Mouse (Mus musculus): Measurements from ENCODE around the gene Ubac1. TPM values are rescaled to one million over a fixed set of nuclear protein-coding genes. Genes with fewer than 3 reads are reported as not detected.

Gene Ubac1
- polyA plus RNA-seq, 1 experiment, result 78.7 TPM

DNA sequence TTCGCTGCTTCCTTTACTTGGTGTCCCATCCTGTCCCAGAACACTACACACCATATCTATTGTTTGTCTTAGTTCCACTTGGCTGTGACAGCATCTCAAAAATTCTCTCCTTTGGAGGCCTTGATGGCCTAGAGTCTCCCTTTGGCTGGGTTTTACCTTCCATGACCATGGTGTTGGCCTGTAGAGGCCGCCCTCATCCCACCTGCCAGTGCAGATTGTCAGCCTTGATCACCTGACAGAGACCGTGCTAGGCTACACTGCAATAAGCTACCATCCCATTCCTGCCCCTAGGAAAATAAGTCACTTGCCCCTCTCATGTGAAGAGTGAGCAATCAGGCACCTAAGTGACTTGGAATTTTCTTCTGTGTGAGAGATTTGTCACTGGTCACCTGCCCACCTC is 8.7 kb upstream of the Ubac1 start:
- H3K4me1 ChIP-seq (ENCODE audit: control insufficient read depth, insufficient read depth, low read length), result no peaks in the 10 kb centered on the region
- peak; percentile 36; the same call in 1 of the 2 replicates for TF ChIP-seq CTCF (IDR thresholded peaks at IDR 0.05; ENCODE audit: borderline replicate concordance, insufficient read depth, low read length)
- TF ChIP-seq POLR2A (IDR thresholded peaks at IDR 0.05; ENCODE audit: low read depth, low read length), result no peak
- no peak overlapping the region for H3K4me3 ChIP-seq (ENCODE audit: insufficient read depth, low read length)
- no peak overlapping the region for H3K27ac ChIP-seq (ENCODE audit: insufficient read depth, low read length)

- TF ChIP-seq CTCF (IDR thresholded peaks at IDR 0.05; ENCODE audit: borderline replicate concordance, insufficient read depth, low read length) (peak; percentile 47; the same call in 1 of the 2 replicates), POLR2A (IDR thresholded peaks at IDR 0.05; ENCODE audit: low read depth, low read length) (no peak)
- Histone ChIP-seq H3K4me3 (ENCODE audit: insufficient read depth, low read length) (no peak overlapping the region), H3K4me1 (ENCODE audit: control insufficient read depth, insufficient read depth, low read length) (peaks cover 9% of the 10 kb centered on the region)
These were observed 2.9 kb upstream of the Ubac1 start for GRCm38 (mm10) chr2:26024138-26025075.

GRCm38 (mm10) chr2:26022626-26023025 is 1.1 kb upstream of the Ubac1 start:
- H3K4me1 ChIP-seq (ENCODE audit: control insufficient read depth, insufficient read depth, low read length), result peaks cover 9% of the 10 kb centered on the region
- no peak overlapping the region for H3K4me3 ChIP-seq (ENCODE audit: insufficient read depth, low read length)
- TF ChIP-seq POLR2A (IDR thresholded peaks at IDR 0.05; ENCODE audit: low read depth, low read length) (no peak), CTCF (IDR thresholded peaks at IDR 0.05; ENCODE audit: borderline replicate concordance, insufficient read depth, low read length) (no peak)
- no peak overlapping the region for H3K27ac ChIP-seq (ENCODE audit: insufficient read depth, low read length)

More at GRCm38 (mm10) chr2:26024138-26025075, 2.9 kb upstream of the Ubac1 start:
- no peak overlapping the region for H3K27ac ChIP-seq (ENCODE audit: insufficient read depth, low read length)

DNA sequence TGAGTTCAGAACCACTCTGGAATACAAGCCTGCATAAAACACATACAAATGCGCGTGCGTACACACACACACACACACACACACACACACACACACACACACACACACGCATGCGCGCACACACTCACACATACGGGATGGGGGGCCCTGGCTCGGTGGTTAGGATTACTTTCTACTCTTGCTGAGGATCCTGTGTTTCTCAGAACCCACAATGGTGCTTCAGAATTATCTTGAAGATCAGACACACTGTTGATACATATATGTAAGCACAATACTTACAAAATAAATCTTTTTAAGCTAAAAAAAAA is 665 bp upstream of the Ubac1 start:
- Histone ChIP-seq H3K27ac (ENCODE audit: insufficient read depth, low read length) (no peak overlapping the region), H3K4me3 (ENCODE audit: insufficient read depth, low read length) (no peak overlapping the region), H3K4me1 (ENCODE audit: control insufficient read depth, insufficient read depth, low read length) (peaks cover 12% of the 10 kb centered on the region)
- no peak for TF ChIP-seq CTCF (IDR thresholded peaks at IDR 0.05; ENCODE audit: borderline replicate concordance, insufficient read depth, low read length)
- TF ChIP-seq POLR2A (IDR thresholded peaks at IDR 0.05; ENCODE audit: low read depth, low read length), result no peak

- peaks cover 13% of the 10 kb centered on the region for H3K4me1 ChIP-seq (ENCODE audit: control insufficient read depth, insufficient read depth, low read length)
- peak overlapping the region; percentile 77 for H3K27ac ChIP-seq (ENCODE audit: insufficient read depth, low read length)
- TF ChIP-seq CTCF (IDR thresholded peaks at IDR 0.05; ENCODE audit: borderline replicate concordance, insufficient read depth, low read length) (no peak), POLR2A (IDR thresholded peaks at IDR 0.05; ENCODE audit: low read depth, low read length) (peak; percentile 25)
- peak overlapping the region; percentile 82 for H3K4me3 ChIP-seq (ENCODE audit: insufficient read depth, low read length)
These were observed 610 bp downstream of the Ubac1 start for GRCm38 (mm10) chr2:26020714-26021560.

DNA sequence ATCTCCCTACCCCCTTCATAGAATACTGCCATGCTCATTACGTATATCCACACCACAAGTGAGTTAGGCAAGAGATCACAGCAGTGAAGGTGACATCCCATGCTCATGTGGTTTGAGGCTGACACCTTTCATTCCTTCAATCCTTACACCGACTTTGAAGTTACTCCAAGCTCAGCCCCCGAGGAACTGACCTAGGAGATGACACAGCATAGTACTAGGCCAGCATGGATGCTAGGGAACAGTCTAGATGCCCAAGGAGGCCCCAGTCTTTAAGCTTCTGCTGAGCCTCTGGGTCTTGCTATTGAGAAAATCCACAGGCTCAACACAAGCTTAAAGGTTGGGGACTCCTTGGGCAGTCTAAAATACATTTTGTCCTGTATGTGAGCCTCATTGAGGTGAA is 1.6 kb downstream of the Ubac1 start:
- Histone ChIP-seq H3K4me3 (ENCODE audit: insufficient read depth, low read length) (peak overlapping the region; percentile 82), H3K27ac (ENCODE audit: insufficient read depth, low read length) (no peak overlapping the region), H3K4me1 (ENCODE audit: control insufficient read depth, insufficient read depth, low read length) (peaks cover 13% of the 10 kb centered on the region)
- TF ChIP-seq CTCF (IDR thresholded peaks at IDR 0.05; ENCODE audit: borderline replicate concordance, insufficient read depth, low read length) (no peak), POLR2A (IDR thresholded peaks at IDR 0.05; ENCODE audit: low read depth, low read length) (no peak)

GRCm38 (mm10) chr2:26017326-26017725 is 4.2 kb downstream of the Ubac1 start:
- Histone ChIP-seq H3K4me3 (ENCODE audit: insufficient read depth, low read length) (no peak overlapping the region), H3K27ac (ENCODE audit: insufficient read depth, low read length) (no peak overlapping the region), H3K4me1 (ENCODE audit: control insufficient read depth, insufficient read depth, low read length) (peaks cover 13% of the 10 kb centered on the region)
- TF ChIP-seq POLR2A (IDR thresholded peaks at IDR 0.05; ENCODE audit: low read depth, low read length) (no peak), CTCF (IDR thresholded peaks at IDR 0.05; ENCODE audit: borderline replicate concordance, insufficient read depth, low read length) (no peak)

DNA sequence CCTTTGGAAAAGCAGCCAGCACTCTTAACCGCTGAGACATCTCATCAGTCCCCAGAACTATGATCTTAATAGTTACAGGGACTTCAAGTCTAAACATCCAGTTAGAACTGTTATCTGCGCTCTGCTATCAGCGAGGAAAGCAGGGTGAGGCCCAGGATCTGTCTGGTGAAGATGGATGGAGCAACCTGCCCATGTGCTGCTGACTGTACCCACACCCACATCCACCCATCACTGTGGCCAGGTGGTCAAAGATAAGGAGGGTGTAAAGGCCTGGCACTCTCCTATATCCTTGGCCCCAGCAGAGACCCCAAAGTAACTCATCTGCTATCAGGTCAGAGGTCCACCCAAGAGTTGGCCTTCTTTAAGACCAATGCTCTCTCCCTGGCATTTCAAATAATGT is 7.9 kb downstream of the Ubac1 start:
- Histone ChIP-seq H3K27ac (ENCODE audit: insufficient read depth, low read length) (no peak overlapping the region), H3K4me3 (ENCODE audit: insufficient read depth, low read length) (no peak overlapping the region), H3K4me1 (ENCODE audit: control insufficient read depth, insufficient read depth, low read length) (0 out of 2 replicates have a peak, but pooled peaks cover 5% of the 10 kb centered on the region)
- no peak for TF ChIP-seq CTCF (IDR thresholded peaks at IDR 0.05; ENCODE audit: borderline replicate concordance, insufficient read depth, low read length)
- TF ChIP-seq POLR2A (IDR thresholded peaks at IDR 0.05; ENCODE audit: low read depth, low read length), result no peak

GRCm38 (mm10) chr2:26011420-26011819 is 10.1 kb downstream of the Ubac1 start:
- no peaks in the 10 kb centered on the region for H3K4me1 ChIP-seq (ENCODE audit: control insufficient read depth, insufficient read depth, low read length)
- no peak overlapping the region for H3K4me3 ChIP-seq (ENCODE audit: insufficient read depth, low read length)
- H3K27ac ChIP-seq (ENCODE audit: insufficient read depth, low read length), result no peak overlapping the region
- TF ChIP-seq CTCF (IDR thresholded peaks at IDR 0.05; ENCODE audit: borderline replicate concordance, insufficient read depth, low read length) (no peak), POLR2A (IDR thresholded peaks at IDR 0.05; ENCODE audit: low read depth, low read length) (no peak)
